Mouse (Mus musculus) midbrain, embryonic 13.5 days (tissue): ENCODE data around the gene Cd9. TPM values are rescaled to one million over a fixed set of nuclear protein-coding genes. Genes with fewer than 3 reads are reported as not detected.
A peak's percentile ranks its signal among the peaks of the same experiment; 100 is the strongest.

Experiments
- ATAC-seq: fragments of 200-750 bp; cut with Nextera tagmentation; 2 replicates; pipeline ENCODE4 v1.8.0; 2017; ENCODE audit warnings: mild to moderate bottlenecking, moderate TSS enrichment, moderate library complexity
- H3K27ac ChIP-seq: fragments of 300-500 bp; sonication (generic); 2 replicates; pipeline ENCODE4 v1.5.1; 2015; ENCODE audit warnings: inconsistent platforms, mild to moderate bottlenecking, moderate library complexity
- H3K27me3 ChIP-seq: fragments of 300-500 bp; sonication (generic); 2 replicates; pipeline ENCODE4 v1.6.1; 2015; ENCODE audit warnings: mild to moderate bottlenecking, inconsistent platforms
- H3K36me3 ChIP-seq: fragments of 300-500 bp; sonication (generic); 2 replicates; pipeline ENCODE4 v1.6.1; 2015; ENCODE audit warnings: mild to moderate bottlenecking, inconsistent platforms
- H3K4me1 ChIP-seq: fragments of 300-500 bp; sonication (generic); replicated peaks from 2 replicates; pipeline ENCODE4 v1.6.1; 2015; ENCODE audit warnings: inconsistent platforms
- H3K4me2 ChIP-seq: fragments of 300-500 bp; sonication (generic); replicated peaks from 2 replicates; pipeline ENCODE4 v1.6.1; 2015; ENCODE audit warnings: moderate library complexity, mild to moderate bottlenecking, inconsistent platforms
- H3K4me3 ChIP-seq: fragments of 300-500 bp; sonication (generic); replicated peaks from 2 replicates; pipeline ENCODE4 v1.5.1; 2015; ENCODE audit warnings: mild to moderate bottlenecking, inconsistent platforms
- H3K9ac ChIP-seq: fragments of 300-500 bp; sonication (generic); replicated peaks from 2 replicates; pipeline ENCODE4 v1.6.1; 2015; ENCODE audit warnings: mild to moderate bottlenecking, inconsistent platforms
- H3K9me3 ChIP-seq: fragments of 300-500 bp; sonication (generic); 2 replicates; pipeline ENCODE4 v1.6.1; 2016; ENCODE audit warnings: mild to moderate bottlenecking, inconsistent platforms
- WGBS: fragments of 180-500 bp; shearing (Covaris S2); methylation state at CpG from one replicate; pipeline ENCODE4 v1.1.7; 2015; 5-methylcytosine and 5-hydroxymethylcytosine counted together
- polyA plus RNA-seq: library from polyadenylated mRNA; unstranded; fragments of >200 nt; fragmentation: Nextera tagmentation; extraction: Ambion mirVana; gene quantifications from 2 replicates; pipeline ENCODE4 v1.2.1, GENCODE M21; 2015

Gene Cd9
- polyA plus RNA-seq, 1 experiment from 2014 or later, result 36.0 TPM

DNA sequence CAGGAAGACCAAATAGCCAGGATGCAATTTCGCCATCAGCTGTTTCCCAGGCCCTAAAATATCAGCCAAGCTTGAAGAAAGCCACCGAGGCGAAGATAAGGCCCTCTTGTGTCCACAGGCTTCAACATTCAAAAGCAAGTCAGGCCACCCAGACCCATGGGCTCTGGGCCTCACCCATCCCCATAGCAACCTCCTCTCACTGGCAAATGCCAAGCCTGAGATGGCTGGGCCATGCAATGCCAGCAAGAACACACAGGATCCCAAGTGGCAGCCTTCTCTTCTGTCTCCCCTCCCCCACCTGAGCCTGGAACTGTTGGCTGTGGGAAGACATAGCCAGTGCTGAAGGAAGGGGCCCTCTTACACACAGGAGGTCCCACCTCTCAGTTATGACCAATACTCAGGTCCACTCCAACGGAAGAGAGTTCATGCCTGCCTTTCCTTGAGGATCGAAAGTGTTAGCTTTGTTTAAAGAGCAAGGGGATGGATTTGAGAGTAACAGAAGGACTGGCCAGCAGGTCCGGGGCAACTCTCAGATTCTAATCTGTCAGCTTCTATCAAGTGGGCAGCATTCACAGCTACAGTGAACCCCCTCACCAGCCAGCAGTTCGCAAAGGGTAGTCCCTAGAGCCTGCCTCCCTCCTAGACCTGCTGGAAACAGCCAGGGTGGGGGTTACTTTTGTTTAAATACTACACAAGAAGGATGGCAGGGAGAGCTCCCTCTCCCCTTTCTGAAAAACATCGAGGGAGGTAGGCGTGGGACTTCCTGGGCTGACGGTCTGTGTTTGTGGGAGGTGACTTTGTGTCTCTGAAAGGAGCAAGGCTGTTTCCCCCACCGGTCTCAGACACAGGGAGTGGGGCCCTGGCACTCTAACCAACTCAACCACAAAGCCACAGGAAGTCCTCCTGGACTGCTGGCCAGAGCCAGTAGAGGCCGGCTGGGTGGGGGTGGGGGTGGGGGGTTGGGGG, 13.9 kb downstream of the Cd9 start:
- Histone ChIP-seq H3K36me3 (no peaks in the 10 kb centered on the region), H3K27ac (peak overlapping the region; percentile 35; the same call in 1 of the 2 replicates), H3K9ac (no peak overlapping the region), H3K4me3 (no peak overlapping the region), H3K9me3 (no peaks in the 10 kb centered on the region), H3K27me3 (no peaks in the 10 kb centered on the region), H3K4me2 (no peak overlapping the region; the same call in 1 of the 2 replicates), H3K4me1 (peaks cover 23% of the 10 kb centered on the region)
- peak; percentile 67 for ATAC-seq
- 32% methylated on average over 12 of the region's 12 CpGs for WGBS

DNA sequence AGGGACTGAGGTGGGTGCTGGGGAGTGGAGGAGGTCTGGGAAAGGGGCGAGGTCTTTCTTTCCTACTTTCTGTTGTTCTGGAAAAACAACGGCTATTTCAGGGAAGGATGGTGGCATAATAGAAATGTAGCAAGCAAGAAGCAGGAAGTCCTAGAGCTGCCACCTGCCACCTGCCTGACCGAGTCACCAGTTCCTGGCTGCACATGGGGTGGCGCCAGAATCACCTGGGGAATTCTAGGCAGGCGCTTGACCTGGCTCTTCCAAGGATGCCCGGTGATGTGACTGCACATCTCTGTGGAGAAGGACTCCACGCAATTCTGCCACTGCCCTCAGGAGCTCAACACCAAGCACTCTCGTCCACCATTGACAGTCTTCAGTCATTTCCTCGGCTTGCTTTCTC, 15.2 kb downstream of the Cd9 start:
- Histone ChIP-seq H3K36me3 (no peaks in the 10 kb centered on the region), H3K9me3 (no peaks in the 10 kb centered on the region), H3K4me3 (no peak overlapping the region), H3K4me1 (peaks cover 23% of the 10 kb centered on the region), H3K4me2 (no peak overlapping the region), H3K27me3 (no peaks in the 10 kb centered on the region), H3K9ac (no peak overlapping the region), H3K27ac (no peak overlapping the region)
- ATAC-seq, result no peak
- 89% methylated on average over 9 of the region's 9 CpGs for WGBS

DNA sequence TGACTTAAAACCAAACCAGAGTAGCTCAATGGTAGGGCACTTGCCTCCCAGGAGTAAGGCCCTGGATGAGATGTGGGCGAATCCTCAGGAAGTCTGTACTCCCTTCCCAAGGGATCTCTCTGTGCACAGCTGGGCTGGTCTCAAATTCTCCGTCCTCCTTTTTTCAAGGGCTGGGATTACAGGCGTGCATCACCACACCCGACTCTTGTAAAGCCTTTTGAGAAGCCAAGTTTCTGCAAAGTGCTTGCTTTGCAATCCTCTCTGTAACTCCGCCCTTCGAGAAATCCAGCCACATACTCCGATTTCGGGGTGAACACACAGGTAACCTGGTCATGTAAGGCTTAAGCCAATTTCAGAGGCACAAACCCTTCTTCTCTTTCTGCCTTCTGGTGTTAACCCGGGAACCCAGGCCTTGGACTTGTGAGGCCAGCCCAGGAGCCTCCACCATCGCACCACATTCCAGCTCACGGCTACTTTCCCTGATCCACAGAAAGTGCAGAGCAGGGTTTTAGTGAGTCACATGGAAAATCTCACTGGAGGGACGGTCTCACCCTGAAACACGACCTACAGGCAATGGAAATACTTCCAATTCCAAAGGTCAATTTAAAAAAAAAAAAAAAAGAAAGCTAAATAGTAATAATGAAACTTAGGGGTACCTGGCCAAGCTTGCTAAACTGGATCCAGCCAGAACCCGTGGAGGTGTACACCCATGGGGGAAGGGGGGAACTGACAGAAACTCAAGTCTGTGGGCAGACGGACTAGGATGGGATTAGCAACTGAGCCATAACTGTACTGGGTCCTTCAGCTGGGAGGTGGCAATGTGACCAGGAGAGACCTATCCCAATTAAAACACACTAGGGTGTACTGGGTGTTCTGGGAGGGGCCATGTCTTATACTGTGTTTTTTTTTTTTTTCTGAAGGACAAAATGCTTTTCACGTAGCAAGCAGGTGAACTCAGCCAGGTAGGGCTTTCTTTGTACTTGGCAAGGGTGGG, 16.2 kb downstream of the Cd9 start:
- Histone ChIP-seq H3K4me1 (peaks cover 23% of the 10 kb centered on the region), H3K9ac (no peak overlapping the region), H3K27me3 (no peaks in the 10 kb centered on the region), H3K4me3 (no peak overlapping the region), H3K9me3 (no peaks in the 10 kb centered on the region), H3K27ac (no peak overlapping the region), H3K4me2 (no peak overlapping the region), H3K36me3 (no peaks in the 10 kb centered on the region)
- no peak for ATAC-seq
- WGBS, result 86% methylated on average over 16 of the region's 16 CpGs

DNA sequence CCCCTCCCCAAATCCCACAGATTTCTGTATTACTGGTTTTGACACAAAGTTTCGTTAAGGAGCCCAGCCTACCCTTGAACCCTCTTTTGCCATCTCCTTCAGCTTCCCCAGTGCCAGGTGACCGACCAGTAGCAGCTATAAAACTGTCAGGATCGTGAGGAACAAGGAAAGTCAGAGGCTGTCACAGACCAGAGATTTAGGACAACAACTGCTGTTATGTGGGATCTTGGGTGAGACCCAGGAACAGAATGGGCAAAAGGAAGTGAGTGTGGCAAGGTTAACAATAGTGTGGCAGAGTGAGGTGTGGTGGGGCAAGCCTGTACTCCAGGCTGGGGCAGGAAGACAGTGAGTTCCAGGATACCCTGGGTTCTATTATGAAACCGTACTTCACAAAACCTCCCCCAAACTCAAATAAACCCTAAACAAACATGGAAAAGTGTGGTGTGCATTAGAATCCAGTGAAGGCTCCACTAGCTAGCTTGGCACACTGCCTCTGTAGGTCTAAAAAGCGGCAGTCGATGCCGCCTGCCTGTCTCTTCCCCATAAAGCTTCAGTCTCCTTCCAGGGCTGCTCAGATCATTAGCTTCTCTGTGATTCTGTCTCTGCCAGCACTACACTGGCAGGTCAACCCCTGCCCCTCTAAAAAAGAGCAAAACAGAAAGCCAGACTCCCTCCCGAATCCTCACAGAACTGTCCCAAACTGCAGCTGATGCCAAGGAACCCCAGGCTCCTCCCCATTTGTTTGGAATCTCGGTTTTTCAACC, 17.6 kb downstream of the Cd9 start:
- Histone ChIP-seq H3K9ac (no peak overlapping the region), H3K4me2 (no peak overlapping the region), H3K27me3 (no peaks in the 10 kb centered on the region), H3K9me3 (no peaks in the 10 kb centered on the region), H3K36me3 (no peaks in the 10 kb centered on the region), H3K4me3 (no peak overlapping the region), H3K27ac (no peak overlapping the region), H3K4me1 (peaks cover 23% of the 10 kb centered on the region)
- 76% methylated on average over 9 of the region's 9 CpGs for WGBS
- ATAC-seq, result no peak

DNA sequence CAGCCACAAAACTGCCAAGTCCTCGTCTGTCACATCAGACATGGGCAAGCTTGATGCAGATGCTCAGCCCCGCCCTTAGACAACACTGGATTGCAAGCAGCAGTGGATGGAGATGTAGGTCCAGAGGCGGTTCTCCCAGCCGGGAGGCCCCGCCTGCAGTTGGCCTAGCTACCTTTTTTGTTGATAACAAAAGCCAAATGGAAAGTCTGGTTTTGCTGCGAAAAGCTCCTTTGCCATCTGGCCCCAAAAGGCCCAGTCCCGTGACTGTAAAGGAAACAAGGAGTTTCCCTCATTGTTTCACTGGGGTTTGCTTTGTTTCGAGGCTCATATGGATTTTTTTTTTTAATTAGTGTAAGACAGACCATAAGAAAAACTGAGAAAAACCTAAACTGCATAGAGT, 18.5 kb downstream of the Cd9 start:
- Histone ChIP-seq H3K36me3 (no peaks in the 10 kb centered on the region), H3K4me1 (peaks cover 19% of the 10 kb centered on the region), H3K27me3 (no peaks in the 10 kb centered on the region), H3K9ac (no peak overlapping the region), H3K4me2 (no peak overlapping the region), H3K9me3 (no peaks in the 10 kb centered on the region), H3K4me3 (no peak overlapping the region), H3K27ac (no peak overlapping the region)
- 36% methylated on average over 8 of the region's 8 CpGs for WGBS
- no peak for ATAC-seq

DNA sequence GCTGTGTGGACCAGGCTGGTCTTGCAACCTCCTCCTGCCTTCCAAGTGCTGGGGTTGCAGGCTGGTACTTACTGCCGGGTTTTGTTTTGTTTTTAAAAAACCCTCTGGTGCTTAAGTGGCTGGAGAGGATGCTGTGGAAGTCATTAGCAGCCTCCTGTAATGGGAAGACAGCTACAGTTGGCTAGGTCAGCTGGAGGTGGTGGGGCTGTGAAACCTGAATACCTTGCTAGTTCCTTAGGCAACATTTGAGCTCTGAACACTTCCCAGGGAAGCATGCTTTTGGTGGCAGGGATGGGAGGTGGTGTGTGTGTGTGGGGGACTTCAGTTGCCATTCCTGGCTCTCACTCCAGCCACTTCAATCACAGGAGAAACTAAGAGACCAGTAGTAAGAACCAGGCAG, 19.4 kb downstream of the Cd9 start:
- no peak overlapping the region for H3K4me3 ChIP-seq
- H3K27me3 ChIP-seq, result no peaks in the 10 kb centered on the region
- no peaks in the 10 kb centered on the region for H3K36me3 ChIP-seq
- no peak overlapping the region for H3K4me2 ChIP-seq
- WGBS, result 43% methylated on average over 1 of the region's 1 CpGs
- no peak overlapping the region for H3K27ac ChIP-seq
- H3K9ac ChIP-seq, result no peak overlapping the region
- H3K9me3 ChIP-seq, result no peaks in the 10 kb centered on the region
- ATAC-seq, result no peak
- H3K4me1 ChIP-seq, result peaks cover 10% of the 10 kb centered on the region

DNA sequence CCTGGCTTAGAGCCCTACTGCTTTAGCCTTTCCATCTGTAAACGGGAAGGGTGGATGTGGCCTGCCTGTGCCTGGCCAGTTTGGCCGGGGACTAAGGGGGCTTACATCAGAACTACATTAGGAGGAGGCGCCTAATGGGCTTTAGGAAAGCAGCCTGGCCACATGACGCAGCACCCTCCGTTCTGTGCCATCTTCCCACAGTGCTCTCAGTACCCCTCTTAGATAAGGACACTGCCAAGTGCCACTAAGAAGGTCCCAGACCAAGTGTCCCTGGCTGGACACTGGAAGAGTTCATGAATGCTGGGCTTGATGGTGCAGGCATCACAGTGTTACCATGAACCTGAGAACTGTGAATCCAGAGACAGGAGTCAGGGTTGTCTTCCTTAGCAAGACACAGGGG, 20.7 kb downstream of the Cd9 start:
- Histone ChIP-seq H3K4me3 (no peak overlapping the region), H3K27ac (no peak overlapping the region), H3K27me3 (no peaks in the 10 kb centered on the region), H3K9ac (no peak overlapping the region), H3K9me3 (no peaks in the 10 kb centered on the region), H3K4me1 (peaks cover 7% of the 10 kb centered on the region), H3K4me2 (no peak overlapping the region), H3K36me3 (no peaks in the 10 kb centered on the region)
- no peak for ATAC-seq
- WGBS, result 90% methylated on average over 5 of the region's 5 CpGs

DNA sequence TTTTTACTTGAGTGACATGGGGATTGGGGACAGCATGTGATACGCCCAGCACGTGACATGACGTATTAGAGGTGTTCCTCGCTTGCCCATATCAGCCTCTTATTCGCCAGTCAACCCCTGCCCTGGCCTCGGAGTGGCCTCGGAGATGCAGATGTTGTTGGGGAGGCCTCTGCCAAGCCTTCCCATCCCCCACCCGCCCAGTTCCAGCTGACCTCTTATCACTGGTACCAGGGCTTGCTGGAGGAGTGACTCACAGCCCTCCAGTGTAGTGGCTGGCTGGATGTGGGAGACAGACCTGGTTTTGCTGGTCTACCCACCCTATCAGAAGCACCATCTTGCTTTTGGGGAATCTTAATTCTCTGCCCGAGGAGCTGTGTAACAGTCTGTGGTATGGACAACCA, 21.3 kb downstream of the Cd9 start:
- no peak overlapping the region for H3K9ac ChIP-seq
- no peaks in the 10 kb centered on the region for H3K36me3 ChIP-seq
- no peaks in the 10 kb centered on the region for H3K9me3 ChIP-seq
- H3K4me1 ChIP-seq, result peaks cover 11% of the 10 kb centered on the region
- H3K4me3 ChIP-seq, result no peak overlapping the region
- H3K4me2 ChIP-seq, result no peak overlapping the region
- no peak overlapping the region for H3K27ac ChIP-seq
- no peak for ATAC-seq
- no peaks in the 10 kb centered on the region for H3K27me3 ChIP-seq
- WGBS, result 92% methylated on average over 9 of the region's 9 CpGs

DNA sequence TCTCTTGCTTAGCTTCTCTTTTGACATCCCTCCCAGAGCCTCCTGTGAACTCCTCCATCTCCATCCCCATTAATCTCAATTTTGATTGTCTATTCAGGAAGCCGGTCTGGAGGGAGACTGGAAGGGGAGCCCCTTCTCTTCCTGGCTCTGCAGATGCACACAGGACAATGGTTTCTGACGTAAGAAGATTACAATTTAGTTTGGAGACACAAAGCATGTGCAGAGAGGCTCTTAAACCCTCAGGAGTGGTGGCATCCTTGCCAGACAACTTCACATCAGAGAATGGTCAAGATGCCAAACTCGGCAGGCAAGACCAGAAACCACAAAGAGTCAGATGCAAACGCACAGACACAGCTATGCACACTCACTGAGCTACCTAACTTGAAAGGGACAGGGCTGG, 22.7 kb downstream of the Cd9 start:
- Histone ChIP-seq H3K4me1 (peaks cover 23% of the 10 kb centered on the region), H3K27me3 (no peaks in the 10 kb centered on the region), H3K9me3 (no peaks in the 10 kb centered on the region), H3K27ac (no peak overlapping the region), H3K4me2 (no peak overlapping the region), H3K4me3 (no peak overlapping the region), H3K36me3 (no peaks in the 10 kb centered on the region), H3K9ac (no peak overlapping the region)
- ATAC-seq, result no peak
- 46% methylated on average over 4 of the region's 4 CpGs for WGBS

DNA sequence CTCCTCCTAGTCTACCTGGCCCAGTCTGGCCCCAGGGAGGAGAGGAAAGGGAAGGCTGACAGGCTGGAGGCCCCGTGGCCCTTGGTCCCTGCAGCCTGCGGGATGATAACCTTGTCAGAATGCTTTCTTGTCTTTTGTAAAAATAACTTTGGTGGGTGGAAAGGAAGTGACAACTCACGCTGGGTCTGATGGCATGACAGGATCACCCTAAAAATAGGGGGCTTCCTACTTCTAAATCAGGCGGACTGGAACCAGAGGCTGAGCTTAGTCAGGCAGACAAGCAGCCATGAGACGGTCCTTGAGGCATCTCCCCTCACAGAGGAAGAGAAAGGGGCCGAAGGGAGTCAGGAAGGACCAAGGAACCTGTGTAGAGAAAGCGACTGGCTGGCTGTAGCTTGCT, 23.3 kb downstream of the Cd9 start:
- Histone ChIP-seq H3K27ac (no peak overlapping the region), H3K27me3 (no peaks in the 10 kb centered on the region), H3K4me3 (no peak overlapping the region), H3K36me3 (no peaks in the 10 kb centered on the region), H3K9ac (no peak overlapping the region), H3K9me3 (no peaks in the 10 kb centered on the region), H3K4me2 (no peak overlapping the region), H3K4me1 (peaks cover 20% of the 10 kb centered on the region)
- 89% methylated on average over 7 of the region's 7 CpGs for WGBS
- ATAC-seq, result no peak

DNA sequence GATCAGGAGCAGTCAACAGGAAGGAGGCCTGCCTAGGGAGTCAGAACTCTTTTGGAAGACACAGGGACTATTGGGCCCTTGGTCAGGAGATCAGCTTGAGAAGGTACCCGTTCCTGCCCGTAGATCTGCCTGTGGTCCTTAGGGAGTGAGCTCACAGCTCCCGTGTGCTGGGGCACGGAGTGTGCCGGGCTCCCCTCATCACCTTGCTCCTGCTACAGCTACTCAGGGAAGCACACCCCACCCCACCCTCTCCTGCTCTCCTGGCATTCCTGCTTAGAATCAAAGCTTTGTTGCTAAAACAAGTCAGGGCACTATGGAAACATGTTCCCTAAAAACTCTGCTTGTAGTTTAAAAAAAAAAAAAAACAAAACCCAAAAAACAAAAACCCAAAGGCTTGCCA, 24.0 kb downstream of the Cd9 start:
- H3K9me3 ChIP-seq, result no peaks in the 10 kb centered on the region
- no peak overlapping the region for H3K4me2 ChIP-seq
- 89% methylated on average over 5 of the region's 5 CpGs for WGBS
- H3K4me1 ChIP-seq, result peaks cover 16% of the 10 kb centered on the region; the same call in 1 of the 2 replicates
- H3K4me3 ChIP-seq, result no peak overlapping the region
- H3K27ac ChIP-seq, result no peak overlapping the region
- no peaks in the 10 kb centered on the region for H3K36me3 ChIP-seq
- no peaks in the 10 kb centered on the region for H3K27me3 ChIP-seq
- no peak overlapping the region for H3K9ac ChIP-seq
- ATAC-seq, result no peak
